Mouse (Mus musculus) testis, adult 2 months (tissue): ENCODE results near the gene Tbc1d1.

Experiments used
- CTCF ChIP-seq: fragments of 200-500 bp; IDR thresholded peaks from 2 replicates; pipeline ENCODE4 v1.5.1; 2012; ENCODE audit warnings: low read depth, mild to moderate bottlenecking, inconsistent platforms, low read length, moderate library complexity; ENCODE audit not compliant: control insufficient read depth, insufficient read depth, insufficient replicate concordance
- POLR2A ChIP-seq: fragments of 200-500 bp; IDR thresholded peaks from 2 replicates; pipeline ENCODE4 v1.6.1; 2012; ENCODE audit warnings: low read depth, mild to moderate bottlenecking, inconsistent platforms, low read length, moderate library complexity; ENCODE audit not compliant: control insufficient read depth

DNA sequence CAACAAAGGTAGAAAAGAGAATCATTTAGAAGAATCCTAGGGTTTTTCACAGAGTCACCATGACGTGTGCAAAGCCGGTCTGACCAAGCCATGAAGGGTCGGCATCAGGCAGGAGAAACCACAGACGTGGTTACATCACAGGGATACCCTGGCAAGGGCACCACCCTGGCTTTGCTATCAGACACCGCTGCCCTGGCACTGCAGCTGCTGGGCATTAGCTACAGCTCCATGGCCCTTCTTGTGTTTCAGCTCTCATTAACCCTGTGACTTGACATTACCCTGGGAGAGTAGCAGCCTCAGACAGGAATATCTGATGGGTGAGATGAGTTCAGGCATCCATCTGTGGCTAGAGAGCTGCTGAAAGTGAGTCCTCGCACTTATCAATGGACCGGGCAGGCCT is 42.5 kb downstream of the Tbc1d1 start:
- TF ChIP-seq CTCF (no peak), POLR2A (no peak)
